Mouse (Mus musculus) C2C12 (cell line): ENCODE measurements at regions not wholly inside any gene's neighbourhood (a gene's known extent, or its start where the extent isn't known, plus 50 kb on each side); places are given as distances from the start of the nearest gene placed in this dataset.

Experiments
- CEBPB ChIP-seq: IDR thresholded peaks from one replicate; pipeline ENCODE4 v1.6.1; 2011; ENCODE audit warnings: low read depth, mild to moderate bottlenecking, control low read depth, moderate library complexity
- CTCF ChIP-seq: IDR thresholded peaks from one replicate; pipeline ENCODE4 v1.5.1; 2011; ENCODE audit not compliant: control insufficient read depth, insufficient read depth, insufficient read length
- MAX ChIP-seq: IDR thresholded peaks from one replicate; pipeline ENCODE4 v1.6.1; 2011; ENCODE audit warnings: mild to moderate bottlenecking, control low read depth
- MYOD1 ChIP-seq: IDR thresholded peaks from one replicate; pipeline ENCODE4 v1.6.1; 2011; ENCODE audit warnings: low read depth; ENCODE audit not compliant: control insufficient read depth, insufficient read length
- MYOG ChIP-seq: IDR thresholded peaks from one replicate; pipeline ENCODE4 v1.6.1; 2011; ENCODE audit not compliant: control insufficient read depth, insufficient read length; ENCODE audit errors: extremely low read depth
- USF1 ChIP-seq: IDR thresholded peaks from one replicate; pipeline ENCODE4 v1.6.1; 2011; ENCODE audit warnings: low read depth, mild to moderate bottlenecking, control low read depth, moderate library complexity

- no peak for TF ChIP-seq MYOD1
- no peak for TF ChIP-seq CTCF
- TF ChIP-seq CEBPB: no peak
- no peak for TF ChIP-seq USF1
- TF ChIP-seq MYOG: no peak
- TF ChIP-seq MAX: no peak
Observed at GRCm38 (mm10) chr4:105408896-105409295, 251.7 kb downstream of the Plpp3 start.
